Mouse (Mus musculus) cerebellum, adult 2 months (tissue): ENCODE data around the gene Cerk.

Experiments
- CTCF ChIP-seq: fragments of 200-500 bp; IDR thresholded peaks from 2 replicates; pipeline ENCODE4 v1.5.1; 2011; ENCODE audit warnings: low read depth, mild to moderate bottlenecking, control low read depth, low read length, moderate library complexity, borderline replicate concordance; ENCODE audit not compliant: insufficient read depth
- POLR2A ChIP-seq: fragments of 200-500 bp; IDR thresholded peaks from 2 replicates; pipeline ENCODE4 v1.6.1; 2011; ENCODE audit warnings: low read length, control low read depth, borderline replicate concordance; ENCODE audit not compliant: insufficient read depth

DNA sequence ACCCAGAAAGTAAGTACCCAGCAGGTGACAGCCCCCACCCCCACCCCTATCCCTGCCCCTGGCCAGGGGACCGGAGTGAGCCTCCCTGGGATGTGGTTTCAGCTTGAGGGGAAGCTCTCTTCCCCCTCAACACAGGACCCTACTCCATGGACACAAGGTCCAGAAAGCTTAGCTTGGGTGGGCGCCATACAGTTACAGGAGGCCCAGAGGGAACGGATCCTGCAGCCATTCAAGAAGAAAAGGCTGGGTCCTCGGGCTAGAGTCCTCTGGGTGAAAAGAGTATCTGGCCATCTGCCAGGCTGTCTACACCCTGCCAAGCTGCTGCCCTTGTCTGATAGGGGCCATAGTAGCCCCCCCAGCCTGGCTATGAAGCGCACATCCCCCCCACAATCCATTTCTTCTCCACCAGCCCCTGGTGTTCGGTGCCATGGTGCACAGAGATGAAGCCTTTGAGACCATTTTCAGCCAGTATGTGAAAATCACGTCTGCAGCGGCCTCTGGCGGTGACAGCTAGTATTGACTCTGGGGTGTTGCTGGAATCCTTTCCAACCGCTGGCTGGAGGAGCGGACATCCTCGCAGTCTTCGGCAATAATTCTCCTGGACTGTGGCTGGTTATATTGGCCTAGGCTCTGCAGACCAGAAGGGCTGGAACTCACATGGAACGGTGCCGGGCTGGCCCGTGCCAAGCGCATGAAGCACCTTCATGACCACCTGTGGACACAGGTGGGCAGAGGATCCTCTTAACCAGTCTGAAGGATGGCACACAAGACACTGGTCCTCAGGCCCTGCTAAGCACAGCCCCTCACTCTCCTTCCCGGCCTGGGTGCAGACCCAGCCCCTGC, 50.8 kb downstream of the Cerk start:
- TF ChIP-seq CTCF (peak; percentile 91), POLR2A (no peak)
